Mouse (Mus musculus) hindbrain, embryonic 15.5 days (tissue): ENCODE data around the gene Crocc. TPM values are rescaled to one million over a fixed set of nuclear protein-coding genes. Genes with fewer than 3 reads are reported as not detected.

Source experiments
- ATAC-seq: fragments of 200-750 bp; cut with Nextera tagmentation; 2 replicates; pipeline ENCODE4 v1.8.0; 2017; ENCODE audit warnings: low read depth, moderate number of reproducible peaks, moderate TSS enrichment; ENCODE audit not compliant: low FRiP score
- H3K27ac ChIP-seq: fragments of 300-500 bp; sonication (generic); replicated peaks from 2 replicates; pipeline ENCODE4 v1.5.1; 2015; ENCODE audit warnings: mild to moderate bottlenecking, inconsistent platforms
- H3K27me3 ChIP-seq: fragments of 300-500 bp; sonication (generic); 2 replicates; pipeline ENCODE4 v1.6.1; 2015; ENCODE audit warnings: control low read depth, inconsistent platforms
- H3K36me3 ChIP-seq: fragments of 300-500 bp; sonication (generic); 2 replicates; pipeline ENCODE4 v1.6.1; 2015; ENCODE audit warnings: control low read depth, inconsistent platforms
- H3K4me1 ChIP-seq: fragments of 300-500 bp; sonication (generic); replicated peaks from 2 replicates; pipeline ENCODE4 v1.6.1; 2015; ENCODE audit warnings: control low read depth, inconsistent platforms
- H3K4me2 ChIP-seq: fragments of 300-500 bp; sonication (generic); 2 replicates; pipeline ENCODE4 v1.6.1; 2015; ENCODE audit warnings: moderate library complexity, mild to moderate bottlenecking, inconsistent platforms
- H3K4me3 ChIP-seq: fragments of 300-500 bp; sonication (generic); 2 replicates; pipeline ENCODE4 v1.5.1; 2015; ENCODE audit warnings: mild to moderate bottlenecking, inconsistent platforms
- H3K9ac ChIP-seq: fragments of 300-500 bp; sonication (generic); 2 replicates; pipeline ENCODE4 v1.6.1; 2015; ENCODE audit warnings: inconsistent platforms
- H3K9me3 ChIP-seq: fragments of 300-500 bp; sonication (generic); 2 replicates; pipeline ENCODE4 v1.6.1; 2016; ENCODE audit warnings: control low read depth, inconsistent platforms
- WGBS: fragments of 180-500 bp; shearing (Covaris S2); methylation state at CpG from one replicate; pipeline ENCODE4 v1.1.7; 2015; 5-methylcytosine and 5-hydroxymethylcytosine counted together
- polyA plus RNA-seq: library from polyadenylated mRNA; unstranded; fragments of >200 nt; fragmentation: Nextera tagmentation; extraction: Ambion mirVana; gene quantifications from 2 replicates; pipeline ENCODE4 v1.2.1, GENCODE M21; 2015

The Crocc gene
- polyA plus RNA-seq, 1 experiment from 2014 or later = 7.7 TPM

GRCm38 (mm10) chr4:141015356-141015755 lies 45.0 kb downstream of the Crocc start:
- H3K4me2 ChIP-seq = no peak overlapping the region
- H3K36me3 ChIP-seq = peaks cover 27% of the 10 kb centered on the region
- H3K27me3 ChIP-seq = no peaks in the 10 kb centered on the region
- H3K4me1 ChIP-seq = peaks cover 50% of the 10 kb centered on the region
- no peaks in the 10 kb centered on the region for H3K9me3 ChIP-seq
- no peak overlapping the region for H3K9ac ChIP-seq
- ATAC-seq = no peak
- no peak overlapping the region for H3K4me3 ChIP-seq
- 59% methylated on average over 7 of the region's 7 CpGs for whole genome bisulfite sequencing
- no peak overlapping the region for H3K27ac ChIP-seq

GRCm38 (mm10) chr4:141014856-141015255 lies 45.5 kb downstream of the Crocc start:
- 90% methylated on average over 11 of the region's 11 CpGs for WGBS
- Histone ChIP-seq H3K9ac (no peak overlapping the region), H3K36me3 (peaks cover 27% of the 10 kb centered on the region)

GRCm38 (mm10) chr4:141014114-141014513 lies 46.2 kb downstream of the Crocc start:
- no peak overlapping the region for H3K4me3 ChIP-seq
- no peak for ATAC-seq
- H3K9ac ChIP-seq = no peak overlapping the region
- H3K27ac ChIP-seq = no peak overlapping the region
- peaks cover 43% of the 10 kb centered on the region for H3K4me1 ChIP-seq
- H3K9me3 ChIP-seq = no peaks in the 10 kb centered on the region
- H3K4me2 ChIP-seq = no peak overlapping the region
- WGBS = 76% methylated on average over 8 of the region's 8 CpGs
- peaks cover 27% of the 10 kb centered on the region for H3K36me3 ChIP-seq
- H3K27me3 ChIP-seq = no peaks in the 10 kb centered on the region

More at GRCm38 (mm10) chr4:141014856-141015255, 45.5 kb downstream of the Crocc start:
- peaks cover 50% of the 10 kb centered on the region for H3K4me1 ChIP-seq
- no peak for ATAC-seq
- H3K27ac ChIP-seq = no peak overlapping the region
- no peak overlapping the region for H3K4me3 ChIP-seq
- H3K27me3 ChIP-seq = no peaks in the 10 kb centered on the region
- no peaks in the 10 kb centered on the region for H3K9me3 ChIP-seq
- H3K4me2 ChIP-seq = no peak overlapping the region

- Histone ChIP-seq H3K27ac (peak overlapping the region; percentile 78), H3K9me3 (no peaks in the 10 kb centered on the region), H3K4me1 (peaks cover 36% of the 10 kb centered on the region), H3K4me3 (no peak overlapping the region), H3K36me3 (peaks cover 33% of the 10 kb centered on the region), H3K27me3 (no peaks in the 10 kb centered on the region), H3K4me2 (peak overlapping the region; percentile 79), H3K9ac (no peak overlapping the region)
- 47% methylated on average over 10 of the region's 10 CpGs for WGBS
- ATAC-seq = no peak
Measured at GRCm38 (mm10) chr4:141012558-141012957, 47.8 kb downstream of the Crocc start.

DNA sequence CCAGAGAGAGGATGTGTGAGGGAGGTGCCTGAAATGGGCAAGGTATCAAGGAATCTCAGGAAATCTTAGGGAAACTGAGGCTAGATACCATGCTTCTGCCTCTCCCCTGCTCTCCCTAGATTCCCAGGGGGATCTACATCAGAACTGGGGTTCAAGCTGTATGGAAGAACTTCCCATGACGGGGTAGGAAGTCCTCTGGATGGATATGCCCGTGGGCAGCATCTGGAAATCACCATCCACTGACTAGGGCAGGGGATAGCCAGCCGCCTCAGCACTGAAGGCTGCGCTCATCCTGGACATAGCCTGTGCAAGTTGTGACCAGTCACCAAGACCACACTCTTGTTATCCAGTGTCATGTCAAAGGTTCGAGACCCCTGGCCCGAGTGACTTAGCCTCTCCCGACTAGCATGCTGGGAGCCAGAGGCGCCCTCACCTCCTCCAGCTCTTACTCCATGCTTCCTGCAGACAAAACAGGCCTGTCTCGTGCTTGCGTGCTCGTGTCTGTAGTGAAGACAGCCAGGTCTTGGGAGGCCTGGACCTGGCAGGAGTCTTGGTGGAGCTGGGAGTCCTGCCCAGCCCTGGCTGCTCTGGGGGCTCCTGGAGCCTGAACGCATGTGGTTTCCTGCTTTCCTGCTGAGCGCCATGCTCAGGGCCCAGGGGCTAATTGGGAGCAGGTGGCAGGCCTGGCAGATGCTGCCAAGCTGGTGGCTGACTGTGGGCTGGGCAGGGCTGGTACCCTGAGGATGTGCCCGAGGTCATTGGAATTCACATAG lies 48.6 kb downstream of the Crocc start:
- Histone ChIP-seq H3K4me3 (peak overlapping the region; percentile 64), H3K27me3 (no peaks in the 10 kb centered on the region), H3K27ac (peak overlapping the region; percentile 78), H3K36me3 (peaks cover 36% of the 10 kb centered on the region), H3K9me3 (no peaks in the 10 kb centered on the region), H3K9ac (peak overlapping the region; percentile 75), H3K4me2 (peak overlapping the region; percentile 79), H3K4me1 (peaks cover 31% of the 10 kb centered on the region)
- WGBS = 33% methylated on average over 14 of the region's 14 CpGs
- peak; percentile 9; the same call in 1 of the 2 replicates for ATAC-seq

GRCm38 (mm10) chr4:141010941-141011429 lies 49.4 kb downstream of the Crocc start:
- Histone ChIP-seq H3K4me3 (peak overlapping the region; percentile 64), H3K36me3 (peaks cover 37% of the 10 kb centered on the region), H3K4me2 (peak overlapping the region; percentile 79), H3K9ac (peak overlapping the region; percentile 75), H3K27me3 (no peaks in the 10 kb centered on the region), H3K27ac (peak overlapping the region; percentile 78), H3K9me3 (no peaks in the 10 kb centered on the region), H3K4me1 (peaks cover 28% of the 10 kb centered on the region)
- WGBS = 1% methylated on average over 17 of the region's 17 CpGs
- peak; percentile 27 for ATAC-seq

- Histone ChIP-seq H3K9ac (peak overlapping the region; percentile 75), H3K4me3 (peak overlapping the region; percentile 64), H3K36me3 (peaks cover 37% of the 10 kb centered on the region), H3K27me3 (no peaks in the 10 kb centered on the region), H3K9me3 (no peaks in the 10 kb centered on the region), H3K4me1 (peaks cover 28% of the 10 kb centered on the region), H3K27ac (peak overlapping the region; percentile 78), H3K4me2 (peak overlapping the region; percentile 79)
- ATAC-seq = peak; percentile 77
- WGBS = under 1% methylated on average over 26 of the region's 26 CpGs
Measured at GRCm38 (mm10) chr4:141010526-141010925, 49.8 kb downstream of the Crocc start.

DNA sequence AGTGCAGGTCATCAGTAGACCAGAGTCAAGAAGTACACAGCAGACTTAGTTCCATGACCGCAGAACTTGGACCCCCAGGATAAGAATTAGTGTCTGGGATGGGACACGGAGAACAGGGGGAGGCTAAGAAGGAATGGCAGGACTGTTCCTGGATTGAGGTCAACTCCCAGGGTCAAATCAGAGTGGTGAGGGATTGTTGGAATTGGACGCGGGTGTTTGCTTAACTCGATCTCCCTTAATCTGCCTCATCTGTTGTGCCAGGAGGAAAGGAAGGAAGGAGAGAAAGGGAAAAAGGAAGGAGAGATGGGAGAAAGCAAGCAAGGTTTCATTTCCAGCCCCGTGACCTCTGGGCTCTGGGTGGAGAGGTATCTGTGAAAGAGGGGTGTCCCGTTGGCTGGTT lies 50.2 kb downstream of the Crocc start, which contains the start of gene Mfap2:
Gene Mfap2 (plus strand): TSS at position 301 of the 400 bp plus-strand sequence.
- 22% methylated on average over 7 of the region's 7 CpGs for WGBS
- Histone ChIP-seq H3K4me3 (peak within 1 kb of the TSS; percentile 64), H3K36me3 (peaks cover 38% of the 10 kb centered on the region)

DNA sequence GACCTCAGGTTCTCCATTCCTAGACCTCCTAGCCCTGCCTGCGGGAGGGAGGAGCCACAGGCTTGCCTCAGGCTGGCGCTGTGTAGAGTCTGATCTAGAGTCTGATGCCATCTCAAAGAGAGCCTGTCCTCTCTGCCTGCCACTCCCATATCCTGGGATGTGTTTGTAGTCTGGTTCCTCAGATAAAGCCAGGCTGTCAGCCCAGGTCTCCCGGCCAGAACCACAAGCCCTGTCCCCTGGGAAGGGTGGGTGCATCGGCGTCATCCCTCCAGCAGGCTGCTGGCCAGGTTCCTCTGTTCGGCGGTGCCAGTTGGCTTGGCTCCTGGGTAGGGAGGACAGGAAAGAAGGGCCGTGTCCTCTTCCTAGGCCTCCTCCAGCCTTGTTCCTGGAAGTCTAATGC lies 52.3 kb downstream of the Crocc start:
- WGBS = 70% methylated on average over 8 of the region's 8 CpGs
- Histone ChIP-seq H3K4me2 (no peak overlapping the region), H3K36me3 (peaks cover 49% of the 10 kb centered on the region), H3K4me1 (peaks cover 26% of the 10 kb centered on the region), H3K9me3 (no peaks in the 10 kb centered on the region), H3K4me3 (no peak overlapping the region), H3K27me3 (no peaks in the 10 kb centered on the region), H3K27ac (no peak overlapping the region), H3K9ac (no peak overlapping the region)
- no peak for ATAC-seq

More for the DNA sequence above, 50.2 kb downstream of the Crocc start, which contains the start of gene Mfap2:
- Histone ChIP-seq H3K4me1 (peaks cover 28% of the 10 kb centered on the region), H3K9ac (peak within 1 kb of the TSS; percentile 75), H3K9me3 (no peaks in the 10 kb centered on the region), H3K4me2 (peak within 1 kb of the TSS; percentile 79), H3K27ac (peak within 1 kb of the TSS; percentile 78), H3K27me3 (no peaks in the 10 kb centered on the region)
- no peak for ATAC-seq

GRCm38 (mm10) chr4:141005983-141006382 lies 54.4 kb downstream of the Crocc start:
- Histone ChIP-seq H3K4me1 (peaks cover 6% of the 10 kb centered on the region), H3K36me3 (peaks cover 65% of the 10 kb centered on the region), H3K9ac (no peak overlapping the region), H3K4me3 (no peak overlapping the region), H3K9me3 (no peaks in the 10 kb centered on the region), H3K4me2 (no peak overlapping the region), H3K27me3 (no peaks in the 10 kb centered on the region), H3K27ac (no peak overlapping the region)
- 85% methylated on average over 13 of the region's 13 CpGs for WGBS
- no peak for ATAC-seq

DNA sequence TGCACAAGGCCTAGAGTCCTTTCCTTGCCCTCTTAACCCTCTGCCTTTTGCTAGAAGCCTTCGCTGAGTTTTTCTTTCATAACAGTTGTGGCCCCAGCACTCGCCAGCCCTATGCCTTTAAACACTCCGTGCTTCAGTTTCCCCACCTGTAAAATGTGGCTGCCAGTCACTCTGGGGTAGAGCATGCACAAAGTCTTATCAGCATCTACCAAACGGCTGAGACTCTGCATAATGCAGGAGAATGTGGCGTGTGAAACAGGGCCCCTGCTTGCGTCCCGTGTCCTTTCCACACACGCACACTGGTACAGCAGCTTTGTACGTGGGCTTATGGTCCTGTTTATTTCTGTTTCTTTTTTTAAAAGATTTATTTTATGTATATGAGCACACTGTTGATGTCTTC lies 63.5 kb downstream of the Crocc start:
- Histone ChIP-seq H3K4me3 (no peak overlapping the region), H3K4me1 (no peaks in the 10 kb centered on the region), H3K36me3 (peaks cover 85% of the 10 kb centered on the region), H3K27ac (no peak overlapping the region), H3K4me2 (no peak overlapping the region), H3K27me3 (no peaks in the 10 kb centered on the region), H3K9me3 (no peaks in the 10 kb centered on the region), H3K9ac (no peak overlapping the region)
- no peak for ATAC-seq
- WGBS = 97% methylated on average over 9 of the region's 9 CpGs

GRCm38 (mm10) chr4:140995811-140996210 lies 64.5 kb downstream of the Crocc start:
- H3K27me3 ChIP-seq = no peaks in the 10 kb centered on the region
- no peak overlapping the region for H3K4me2 ChIP-seq
- no peak overlapping the region for H3K4me3 ChIP-seq
- WGBS = 91% methylated on average over 8 of the region's 8 CpGs
- no peak overlapping the region for H3K9ac ChIP-seq
- no peak overlapping the region for H3K27ac ChIP-seq
- H3K9me3 ChIP-seq = no peaks in the 10 kb centered on the region
- H3K36me3 ChIP-seq = peaks cover 77% of the 10 kb centered on the region
- no peaks in the 10 kb centered on the region for H3K4me1 ChIP-seq
- no peak for ATAC-seq
